Mouse (Mus musculus) spleen, adult 2 months (tissue): ENCODE data around the gene Lpar1.

Experiments used
- CTCF ChIP-seq: fragments of 200-500 bp; IDR thresholded peaks from 2 replicates; pipeline ENCODE4 v1.5.1; 2011; ENCODE audit warnings: mild to moderate bottlenecking, inconsistent platforms; ENCODE audit not compliant: insufficient read depth, insufficient read length, insufficient replicate concordance; ENCODE audit errors: extremely low read depth
- POLR2A ChIP-seq: fragments of 200-500 bp; IDR thresholded peaks from 2 replicates; pipeline ENCODE4 v1.6.1; 2011; ENCODE audit warnings: low read depth, low read length, inconsistent platforms

DNA sequence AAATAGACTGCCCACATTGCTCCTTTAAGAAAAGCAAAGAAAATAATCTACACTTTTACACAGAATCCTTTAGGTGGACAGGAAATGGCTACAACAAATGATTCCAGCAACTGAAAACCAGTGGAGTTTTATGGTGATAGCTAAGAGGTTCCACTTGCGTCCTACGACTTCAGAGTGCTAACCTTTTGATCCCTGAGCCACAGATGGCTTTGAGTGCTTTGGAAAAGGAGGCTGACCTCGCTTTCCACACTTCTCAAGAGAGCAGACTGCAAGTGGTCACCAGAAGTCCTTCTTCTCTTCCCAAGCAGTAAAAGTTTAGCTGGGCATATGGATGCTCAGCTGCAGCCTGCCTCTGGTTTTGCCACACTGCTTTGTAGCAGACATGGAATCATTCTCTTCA is 18.0 kb upstream of the Lpar1 start:
- TF ChIP-seq POLR2A (no peak), CTCF (no peak)
